Mouse (Mus musculus) CD4-positive, CD25-positive, alpha-beta regulatory T cell, adult 4 months (primary cell): ENCODE measurements around the gene Cyp4f18. TPM values are rescaled to one million over a fixed set of nuclear protein-coding genes. Genes with fewer than 3 reads are reported as not detected.
"Not testable (repeated sequence)": the region's sequence is repeated elsewhere in the genome, so short reads cannot be mapped to it uniquely, and the experiment has no call there.

Source experiments
- ATAC-seq: one replicate; pipeline ENCODE4 v1.8.0; 2017
- polyA plus RNA-seq, 2 experiments: library from polyadenylated mRNA; unstranded; fragments of 100-300 nt; shearing (Covaris generic); gene quantifications; one replicate each; pipeline ENCODE4 v1.2.1; 2017

Cyp4f18 gene
- 1 to 10 TPM in 1 of 2 experiments, under 1 TPM in 1; 0.38 to 6.6 TPM for polyA plus RNA-seq

DNA sequence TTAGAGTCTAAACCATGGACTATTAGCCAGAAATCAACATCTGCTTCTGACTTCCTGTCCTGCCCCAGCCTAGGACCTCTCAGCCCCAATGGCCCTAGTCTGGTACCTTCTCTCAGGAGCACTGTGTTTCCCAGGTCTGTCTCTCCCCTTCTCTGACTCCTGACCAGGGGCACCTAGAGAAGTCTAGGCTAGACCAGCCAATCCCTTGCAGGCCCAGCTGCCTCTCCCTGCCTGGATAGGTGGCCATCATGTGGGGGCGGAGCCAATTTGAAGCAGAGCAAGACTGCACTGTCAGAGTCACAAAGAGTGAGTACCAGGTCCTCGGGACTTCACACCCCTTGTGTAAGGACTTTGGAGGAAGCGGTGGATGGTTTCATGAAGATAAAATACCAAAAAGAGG is at the start of gene Cyp4f18:
TSS of gene Cyp4f18 (minus strand) at position 154 of the 400 bp plus-strand sequence.
- no peak for ATAC-seq

GRCm38 (mm10) chr8:72057643-72058042 is 48.2 kb upstream of the Cyp4f18 start:
- ATAC-seq = not testable (repeated sequence)

DNA sequence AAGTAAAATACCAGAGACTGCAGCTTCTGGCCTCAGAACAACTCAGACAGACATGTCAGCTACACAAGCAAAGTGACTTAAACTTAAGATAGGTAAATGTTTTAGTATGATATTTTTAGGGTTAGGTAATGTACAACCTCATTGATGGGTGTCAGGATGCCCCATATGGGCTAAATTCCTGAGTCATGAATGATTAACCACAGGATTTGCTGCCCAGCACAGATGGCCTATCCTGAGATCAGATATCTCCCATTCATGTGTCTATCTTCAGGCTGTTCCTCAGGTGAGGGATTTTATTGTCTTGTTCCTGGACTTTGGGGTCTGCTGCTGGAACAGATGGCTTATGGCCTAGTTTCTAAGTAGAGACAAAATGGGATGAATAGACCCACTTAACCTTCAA is 45.2 kb upstream of the Cyp4f18 start:
- not testable (repeated sequence) for ATAC-seq

DNA sequence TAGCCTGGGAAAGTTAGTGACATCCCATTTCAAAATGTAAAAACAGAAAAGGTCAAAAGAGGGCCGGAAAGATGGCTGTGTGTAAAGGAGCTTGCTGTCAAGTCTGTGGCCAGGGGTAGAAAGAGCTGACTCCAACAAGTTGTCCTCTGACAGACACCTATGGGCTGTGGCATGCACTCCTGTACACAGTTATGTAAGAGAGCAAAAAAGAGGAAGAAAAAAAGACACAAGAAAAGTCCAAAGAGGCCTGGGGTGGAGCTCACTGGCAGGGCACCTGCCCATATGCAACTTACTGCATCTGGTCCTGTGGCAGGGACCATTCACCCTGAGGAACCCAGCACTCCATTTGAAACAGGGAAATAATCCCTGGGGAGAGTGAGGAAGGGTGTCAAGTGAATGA is 33.1 kb upstream of the Cyp4f18 start:
- ATAC-seq = no peak

DNA sequence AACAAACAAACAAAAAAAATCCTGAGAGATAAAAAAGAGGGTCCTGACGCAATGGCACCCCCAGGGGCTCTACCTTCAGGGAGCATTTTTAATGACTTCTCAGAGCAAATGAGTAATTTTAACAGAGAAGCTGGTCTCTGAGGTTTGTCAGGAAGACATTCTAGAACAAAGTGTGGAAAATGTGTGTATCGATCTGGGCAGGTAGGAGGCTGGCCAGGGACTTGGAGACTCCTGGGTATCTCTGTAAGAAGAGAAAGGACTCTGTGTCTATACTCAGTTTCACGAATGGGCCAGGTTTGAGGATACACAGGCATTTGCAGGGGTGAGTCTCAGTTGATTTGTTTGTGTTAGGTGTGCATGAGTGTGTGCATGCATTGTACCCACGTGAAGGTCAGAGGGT is 31.5 kb upstream of the Cyp4f18 start, which contains the start of gene Olfr372:
TSS of gene Olfr372 (plus strand) at position 301 of the 400 bp plus-strand sequence.
- ATAC-seq = not testable (repeated sequence)

GRCm38 (mm10) chr8:72032926-72033325 is 23.5 kb upstream of the Cyp4f18 start:
- peak; percentile 20 for ATAC-seq

- not testable (repeated sequence) for ATAC-seq
Observed at GRCm38 (mm10) chr8:72024886-72025285, 15.5 kb upstream of the Cyp4f18 start.

DNA sequence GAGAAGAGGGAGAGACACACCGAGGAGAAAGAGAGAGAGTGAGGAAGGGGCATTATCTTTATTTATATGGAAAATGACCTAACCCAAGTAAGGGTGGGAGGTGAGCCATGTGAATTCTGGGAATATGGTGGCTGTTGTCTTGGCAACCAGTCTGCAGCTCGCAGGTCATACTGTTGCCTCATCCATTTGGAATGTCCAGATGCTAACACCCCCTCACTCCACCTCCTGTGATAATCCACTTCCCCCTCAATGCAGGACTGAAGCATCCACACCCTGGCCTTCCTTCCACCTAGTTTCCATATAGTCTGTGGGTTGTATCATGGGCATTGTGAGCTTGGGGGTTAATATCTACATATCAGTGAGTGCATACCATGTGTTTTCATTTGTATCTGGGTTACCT is 10.4 kb upstream of the Cyp4f18 start:
- ATAC-seq = no peak

GRCm38 (mm10) chr8:72019022-72019421 is 9.6 kb upstream of the Cyp4f18 start:
- ATAC-seq = not testable (repeated sequence)

DNA sequence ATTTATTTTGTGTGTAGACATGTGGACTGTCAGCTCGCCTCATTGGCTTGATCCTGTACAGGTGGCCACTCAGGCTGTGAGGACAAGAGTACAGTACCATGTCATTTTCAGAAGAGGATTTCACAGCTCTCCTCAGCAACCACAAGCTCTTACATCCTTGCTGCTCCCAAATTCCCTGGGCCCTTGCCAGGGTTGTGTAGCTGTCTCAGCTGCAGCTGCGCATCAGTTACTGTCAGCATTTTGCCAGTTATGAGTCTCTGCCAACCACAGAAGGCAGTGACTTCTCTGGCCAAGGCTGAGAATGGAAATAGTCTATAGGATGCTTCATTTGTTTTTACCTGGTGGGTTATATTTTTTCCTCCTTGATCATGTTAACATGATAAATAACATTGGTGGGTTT is 8.7 kb upstream of the Cyp4f18 start:
- no peak for ATAC-seq

DNA sequence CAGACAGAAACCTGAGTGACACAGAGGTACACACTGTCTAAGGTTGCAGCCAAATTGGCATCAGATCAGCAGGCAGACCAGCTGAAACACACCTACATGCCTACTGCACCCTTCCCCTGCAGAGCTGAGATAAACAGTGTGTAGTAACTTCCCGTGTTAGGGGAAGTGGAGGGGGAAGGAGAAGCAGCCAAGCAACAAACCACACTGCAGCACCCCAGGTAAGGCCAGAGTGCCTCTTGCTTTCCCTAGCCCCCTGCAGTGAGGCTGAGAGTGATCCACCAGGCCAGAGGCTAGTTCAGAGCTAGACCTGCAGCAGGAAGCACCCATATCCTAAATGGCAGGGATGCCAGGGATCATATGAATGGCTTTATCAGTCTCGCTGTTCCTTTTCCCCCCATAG is 7.9 kb upstream of the Cyp4f18 start:
- ATAC-seq = peak; percentile 41

DNA sequence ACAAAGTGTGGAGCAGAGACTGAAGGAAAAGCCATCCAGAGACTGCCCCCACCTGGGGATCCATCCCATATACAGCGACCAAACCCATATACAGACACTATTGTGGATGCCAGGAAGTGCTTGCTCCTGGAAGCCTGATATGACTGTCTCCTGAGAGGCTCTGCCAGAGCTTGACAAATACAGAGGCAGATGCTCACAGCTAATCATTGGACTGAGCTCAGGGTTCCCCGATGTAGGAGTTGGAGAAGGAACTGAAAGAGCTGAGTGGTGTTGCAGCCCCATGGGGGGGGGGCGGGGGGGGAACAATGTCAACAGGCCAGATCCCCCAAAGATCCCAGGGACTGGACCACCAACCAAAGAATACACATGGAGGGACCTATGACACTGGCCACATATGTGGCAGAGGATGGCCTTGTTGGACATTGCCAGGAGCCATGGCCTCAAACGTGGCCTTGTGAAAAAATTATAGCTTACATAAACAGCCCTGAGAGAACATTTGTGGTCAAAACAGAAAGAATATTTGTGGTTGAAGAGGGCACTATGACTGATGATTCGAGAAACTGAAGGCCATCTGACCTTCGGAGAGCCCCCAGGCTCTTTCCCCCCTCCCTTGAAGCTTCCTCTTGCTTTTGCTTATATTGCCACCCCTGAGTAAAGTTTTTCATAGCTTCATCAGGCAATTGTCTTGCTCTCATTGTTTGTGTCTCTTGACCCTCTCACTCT is 4.2 kb upstream of the Cyp4f18 start:
- not testable (repeated sequence) for ATAC-seq

GRCm38 (mm10) chr8:72008134-72008641 is 1.2 kb downstream of the Cyp4f18 start:
- no peak for ATAC-seq

DNA sequence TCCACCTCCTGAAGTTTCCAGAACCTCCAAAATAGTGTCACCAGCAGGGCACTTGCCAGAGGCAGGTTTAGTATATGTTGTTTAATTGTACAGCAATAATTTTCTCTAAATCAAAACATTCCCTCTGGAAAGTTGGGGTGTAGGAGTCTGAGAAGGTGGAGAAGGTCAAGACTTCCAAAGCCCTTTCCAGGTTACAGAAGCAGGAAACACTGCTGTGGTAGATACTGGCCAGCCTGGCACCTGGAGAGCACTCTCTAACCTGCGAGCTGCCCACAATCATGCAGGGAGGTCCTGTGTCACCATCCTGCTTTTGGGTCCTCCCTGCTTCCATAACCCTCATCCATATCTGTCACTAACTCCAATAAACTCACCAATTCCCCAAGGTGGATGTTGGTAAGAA is 2.7 kb downstream of the Cyp4f18 start:
- no peak for ATAC-seq

DNA sequence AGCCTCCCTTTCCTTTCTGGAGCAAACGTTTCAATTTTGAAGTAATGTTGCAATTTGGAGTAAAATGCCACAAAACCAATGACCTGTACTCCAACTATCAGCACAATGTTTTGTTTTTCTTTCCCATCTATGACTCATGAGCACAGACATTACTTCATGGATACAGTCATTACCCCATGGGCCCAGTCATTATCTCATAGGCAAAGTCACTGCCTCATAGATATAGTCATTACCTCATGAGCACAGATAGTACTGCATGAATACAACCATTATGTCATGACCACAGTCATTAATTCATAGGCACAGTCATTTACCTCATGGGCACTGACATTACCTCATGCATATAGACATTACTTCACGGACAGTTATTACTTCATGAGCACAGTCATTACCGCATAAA is 3.5 kb downstream of the Cyp4f18 start:
- no peak for ATAC-seq

- no peak for ATAC-seq
Observed at GRCm38 (mm10) chr8:72002942-72003341, 6.5 kb downstream of the Cyp4f18 start.

DNA sequence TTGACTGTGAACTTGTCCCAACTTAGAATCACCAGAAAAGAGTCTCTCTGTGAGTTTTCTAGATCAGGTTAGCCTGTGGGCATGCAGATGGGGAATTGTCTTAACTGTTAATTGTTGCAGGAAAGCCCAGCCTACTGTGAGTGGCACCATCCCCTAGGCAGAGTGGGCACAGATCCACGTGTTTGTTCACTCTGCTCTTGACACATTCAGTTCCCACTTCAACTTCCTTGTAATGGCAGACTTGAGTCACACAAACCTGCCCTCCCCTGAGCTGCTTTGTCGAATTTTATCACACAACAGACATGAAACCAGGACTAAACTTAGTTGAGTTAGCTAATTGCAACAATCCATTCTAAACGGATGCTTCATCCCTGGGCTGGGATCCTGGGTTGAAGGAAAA is 9.2 kb downstream of the Cyp4f18 start:
- ATAC-seq = no peak

- ATAC-seq = no peak
Observed at GRCm38 (mm10) chr8:71999434-71999833, 10.0 kb downstream of the Cyp4f18 start.

GRCm38 (mm10) chr8:71988867-71989599 is 20.4 kb downstream of the Cyp4f18 start:
- ATAC-seq = no peak

DNA sequence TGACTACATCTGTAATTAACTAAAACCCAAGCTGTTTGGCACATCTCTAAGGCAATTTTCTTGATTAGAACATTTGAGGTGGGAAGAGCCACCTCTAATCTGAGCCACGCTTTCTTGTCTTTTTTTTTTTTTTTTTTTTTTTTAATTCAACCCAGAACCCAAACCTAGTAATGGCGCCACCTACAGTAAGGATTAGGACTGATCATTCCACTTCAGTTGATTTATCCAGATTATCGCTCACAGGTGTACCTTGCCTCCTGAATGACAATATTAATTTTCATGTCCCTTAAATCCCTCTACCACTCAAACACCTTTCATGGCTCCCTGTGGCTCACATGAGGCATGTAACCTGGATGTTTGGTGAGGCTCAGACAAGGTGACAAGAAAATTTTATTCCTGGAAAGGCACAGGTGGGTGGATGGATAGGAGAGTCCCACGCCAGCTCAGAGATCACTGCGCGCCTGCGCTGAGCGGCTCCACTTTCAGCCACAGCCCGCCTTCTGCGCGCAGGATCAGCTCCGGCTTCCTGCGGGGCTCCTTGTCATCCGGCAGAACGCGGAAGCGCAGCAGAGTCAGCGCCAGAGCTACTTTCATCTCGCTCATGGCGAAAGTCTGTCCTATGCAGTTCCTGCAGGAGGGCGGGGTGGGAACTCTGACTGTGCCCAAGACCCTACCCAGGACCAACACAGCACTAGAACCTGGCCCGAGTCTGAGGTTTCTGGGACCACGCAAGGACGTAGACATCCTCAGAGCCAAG is 21.1 kb downstream of the Cyp4f18 start:
- ATAC-seq = peak; percentile 81

GRCm38 (mm10) chr8:71984601-71985000 is 24.8 kb downstream of the Cyp4f18 start:
- no peak for ATAC-seq

DNA sequence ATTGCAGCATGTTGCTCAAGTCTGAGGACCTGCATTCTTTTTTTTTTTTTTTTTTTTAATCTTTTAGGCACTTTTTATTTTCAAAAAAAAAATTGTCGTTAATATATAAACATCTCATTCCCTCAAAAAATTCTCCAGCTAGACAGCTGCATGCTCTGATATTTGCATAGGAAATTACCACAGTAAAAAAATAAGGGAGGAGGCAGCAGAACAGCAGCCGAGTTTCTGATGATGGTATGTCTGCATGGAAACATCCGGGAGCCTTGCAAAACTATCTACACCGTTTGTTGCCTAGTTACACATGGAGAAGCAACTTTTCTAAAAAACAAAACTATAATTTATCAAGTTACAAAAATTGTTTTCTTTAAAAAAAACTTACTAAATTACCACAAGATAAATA is 28.0 kb downstream of the Cyp4f18 start:
- no peak for ATAC-seq

GRCm38 (mm10) chr8:71981032-71981431 is 28.4 kb downstream of the Cyp4f18 start:
- ATAC-seq = no peak
